Mouse (Mus musculus) layer of hippocampus, postnatal 10 days (tissue): Measurements from ENCODE around the gene Mex3b. TPM values are rescaled to one million over a fixed set of nuclear protein-coding genes. Genes with fewer than 3 reads are reported as not detected.

ENCODE experiments used
- DNase-seq, 2 experiments: peaks; one replicate each; pipeline ENCODE4 v3.0.0; 2021; ENCODE audit warnings: low spot score in 2 of 2
- total RNA-seq, 2 experiments: library from RNA; stranded (reverse); gene quantifications; 2 replicates each; pipeline ENCODE4 v1.2.3; 2021

The Mex3b gene
- total RNA-seq, 2 experiments from 2014 or later = 32.7 to 35.2 TPM

- peak; percentile 99 to 100 for DNase-seq
Observed at GRCm38 (mm10) chr7:82865834-82866485, 1.2 kb upstream of the Mex3b start.

DNA sequence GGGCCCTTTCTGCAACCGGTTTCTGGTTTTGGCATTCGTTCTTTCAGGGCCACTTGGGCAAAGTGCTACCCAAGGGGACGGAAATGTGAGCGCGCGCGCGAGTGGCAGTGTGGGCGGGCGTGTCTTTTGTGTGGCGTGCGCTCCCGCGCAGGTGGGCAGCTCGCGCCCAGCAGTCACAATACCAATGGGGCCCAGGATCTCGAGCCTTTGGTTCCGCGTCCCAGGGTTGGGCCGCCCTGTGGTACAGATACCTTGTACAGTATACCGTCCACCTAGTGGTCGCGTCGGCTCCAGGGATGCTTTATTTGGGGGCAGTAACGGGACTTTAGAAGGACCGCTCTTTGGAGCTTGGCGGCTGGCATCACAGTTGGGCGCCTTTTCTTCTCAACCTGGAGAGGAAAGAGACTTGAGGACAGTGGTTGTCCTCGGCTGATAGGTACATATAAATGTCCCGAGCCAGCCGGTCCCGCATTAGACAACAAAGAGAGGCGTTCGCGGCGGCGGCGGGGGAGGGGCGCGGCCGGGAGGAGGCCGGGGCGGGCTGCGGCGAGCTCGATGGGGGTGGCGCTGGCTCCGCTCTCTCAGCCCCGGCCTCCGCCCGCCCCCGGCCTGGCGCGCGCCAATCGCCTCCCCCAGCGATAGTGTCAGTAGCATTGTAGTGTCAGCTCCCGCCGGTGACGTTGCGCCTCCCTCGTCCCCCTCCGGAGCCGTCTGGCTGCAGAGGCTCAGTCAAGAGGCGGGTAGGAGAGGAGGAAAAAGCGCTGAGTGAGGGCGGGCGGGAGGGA is 455 bp upstream of the Mex3b start:
- peak; percentile 85 to 93 for DNase-seq

GRCm38 (mm10) chr7:82868309-82869230 is 1.4 kb downstream of the Mex3b start:
- DNase-seq = peak in 1 of 2 experiments; percentile 63

- DNase-seq = peak; percentile 57 to 62
Observed at GRCm38 (mm10) chr7:82869231-82870147, 2.4 kb downstream of the Mex3b start.

DNA sequence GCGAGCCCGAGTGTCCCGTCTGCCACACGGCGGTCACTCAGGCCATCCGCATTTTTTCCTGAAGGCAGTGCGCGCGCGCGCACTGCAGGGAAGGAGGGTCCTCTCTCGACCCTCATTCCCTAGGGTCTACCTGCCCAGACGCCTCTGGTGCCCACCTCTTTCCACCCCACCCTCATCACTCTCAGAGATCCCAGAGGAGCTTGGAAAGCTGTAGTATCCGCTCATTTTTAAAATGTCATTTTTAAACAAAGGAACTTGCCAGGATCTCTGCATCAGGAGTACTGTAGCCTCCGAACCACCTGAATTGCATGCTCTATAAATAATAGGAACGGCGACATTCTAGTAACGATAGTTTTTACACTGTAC is 3.0 kb downstream of the Mex3b start:
- DNase-seq = no peak

DNA sequence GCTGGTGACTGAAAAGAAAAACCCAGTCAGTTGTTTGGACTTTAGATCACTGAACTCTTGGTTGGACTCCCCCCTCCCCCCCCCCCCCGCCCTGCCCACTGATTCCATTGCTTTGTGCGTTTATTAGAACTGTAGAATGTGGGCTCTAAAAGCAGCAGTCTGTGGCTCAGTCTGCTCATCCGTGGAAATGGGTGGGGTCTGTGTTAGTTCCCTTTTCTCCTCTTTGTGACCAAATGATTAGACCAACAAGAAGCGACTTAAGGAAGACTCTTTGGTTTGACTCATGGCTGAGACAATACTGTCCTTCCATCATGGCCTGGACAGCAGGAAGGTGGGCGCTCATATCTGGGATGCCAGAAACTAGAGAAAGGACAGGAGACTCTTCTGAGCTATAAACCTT is 9.4 kb downstream of the Mex3b start:
- no peak for DNase-seq

DNA sequence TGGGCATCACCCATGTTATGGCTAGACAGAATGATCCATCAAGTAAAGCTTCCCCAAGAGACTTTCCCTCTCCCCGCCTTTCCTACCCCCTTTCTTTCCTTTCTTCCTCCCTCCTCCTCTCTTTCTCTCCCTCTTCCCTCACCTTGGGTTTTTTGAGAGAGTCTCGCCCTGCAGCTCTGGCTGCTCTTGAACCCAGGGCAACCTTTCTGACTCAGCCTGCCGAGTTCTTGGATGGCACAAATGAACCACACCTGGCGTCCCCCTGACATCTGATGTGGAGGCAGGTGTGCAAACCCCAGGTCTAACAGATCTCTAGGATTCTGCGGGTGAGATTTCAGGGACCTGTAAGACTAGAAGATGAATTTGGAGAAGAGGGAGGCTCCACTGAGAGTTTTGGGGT is 12.9 kb downstream of the Mex3b start:
- no peak for DNase-seq

- DNase-seq = no peak
Observed at GRCm38 (mm10) chr7:82880700-82881099, 13.6 kb downstream of the Mex3b start.

- DNase-seq = no peak
Observed at GRCm38 (mm10) chr7:82890317-82890850, 23.3 kb downstream of the Mex3b start.

GRCm38 (mm10) chr7:82890875-82891515 is 23.9 kb downstream of the Mex3b start:
- no peak for DNase-seq

DNA sequence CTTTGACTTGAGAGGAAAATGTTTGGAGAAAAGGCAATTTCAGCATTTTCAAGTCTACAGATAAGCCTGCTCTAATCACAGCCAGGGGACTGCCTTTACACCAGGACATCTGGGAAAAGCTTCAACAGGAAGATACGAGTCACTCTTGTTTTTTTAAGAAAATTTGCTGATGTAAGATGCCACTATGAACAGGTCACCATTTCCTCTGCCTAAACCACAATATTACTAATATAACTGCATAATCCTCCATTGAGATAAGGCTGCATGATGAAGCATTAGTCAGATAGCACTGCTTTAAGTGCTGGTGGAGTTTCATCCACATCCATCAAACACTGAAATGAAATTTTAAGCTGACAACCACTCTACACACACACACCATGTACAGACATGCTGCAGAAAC is 27.2 kb downstream of the Mex3b start:
- no peak for DNase-seq

DNA sequence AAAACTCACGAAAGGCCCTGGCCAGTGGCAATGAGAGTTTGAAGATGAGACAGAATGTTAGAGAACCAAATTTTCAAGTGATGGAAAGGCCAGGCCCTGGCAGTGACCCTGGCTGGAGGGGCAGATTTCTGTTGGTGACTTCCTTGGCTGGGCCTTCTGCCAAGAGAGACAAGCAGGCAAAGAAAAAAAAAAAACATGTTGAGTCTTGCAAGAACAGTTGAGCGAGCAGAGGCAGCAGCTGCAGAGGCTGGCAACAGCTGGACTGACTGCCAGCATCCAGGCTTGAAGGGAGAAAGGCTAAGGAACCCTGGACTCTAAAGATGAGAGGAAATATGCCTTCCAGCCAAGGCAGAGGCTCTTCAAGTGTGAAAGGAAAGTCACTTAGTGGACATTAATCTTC is 28.5 kb downstream of the Mex3b start:
- no peak for DNase-seq

DNA sequence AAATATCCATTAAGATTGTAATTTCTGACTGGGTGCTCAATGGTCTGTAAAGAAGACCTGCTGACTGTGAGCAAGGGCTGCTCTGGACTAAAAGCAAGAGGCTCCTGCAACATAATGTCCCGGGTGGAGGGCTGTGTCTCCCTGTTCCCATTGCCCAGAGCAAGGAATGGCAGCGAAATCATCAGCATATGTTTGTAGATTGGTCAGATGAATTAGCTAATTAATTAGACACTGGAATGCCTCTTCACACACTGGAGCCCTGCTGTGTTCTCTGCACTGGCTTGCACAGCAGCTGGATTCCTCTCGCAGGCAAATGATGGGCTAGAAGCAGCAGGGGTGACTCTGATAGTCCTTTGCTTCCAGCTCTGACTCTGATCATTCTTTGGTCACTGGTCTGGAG is 29.6 kb downstream of the Mex3b start:
- no peak for DNase-seq

GRCm38 (mm10) chr7:82899459-82900297 is 32.5 kb downstream of the Mex3b start:
- no peak for DNase-seq

- no peak for DNase-seq
Observed at GRCm38 (mm10) chr7:82903006-82903405, 35.9 kb downstream of the Mex3b start.

- no peak for DNase-seq
Observed at GRCm38 (mm10) chr7:82905527-82905926, 38.4 kb downstream of the Mex3b start.

DNA sequence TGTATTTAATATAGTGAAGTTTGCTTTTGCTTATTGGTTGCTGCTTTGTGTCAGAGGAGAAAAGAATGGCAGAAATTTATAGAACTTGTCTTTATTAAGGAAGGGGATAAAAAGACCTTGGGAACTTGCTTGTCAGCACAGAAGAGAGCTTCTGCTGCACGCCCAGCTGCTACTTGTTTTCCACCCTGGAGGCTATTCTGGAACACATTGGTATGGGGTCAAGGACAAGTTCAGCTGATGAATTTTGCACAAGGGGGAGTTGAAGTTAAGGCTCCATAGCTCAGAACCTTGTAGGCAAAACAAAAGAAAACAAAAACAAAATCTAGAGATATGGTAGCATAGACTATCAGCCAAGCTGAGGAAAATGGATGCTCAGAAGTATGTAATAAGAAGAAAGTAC is 39.9 kb downstream of the Mex3b start:
- DNase-seq = no peak

DNA sequence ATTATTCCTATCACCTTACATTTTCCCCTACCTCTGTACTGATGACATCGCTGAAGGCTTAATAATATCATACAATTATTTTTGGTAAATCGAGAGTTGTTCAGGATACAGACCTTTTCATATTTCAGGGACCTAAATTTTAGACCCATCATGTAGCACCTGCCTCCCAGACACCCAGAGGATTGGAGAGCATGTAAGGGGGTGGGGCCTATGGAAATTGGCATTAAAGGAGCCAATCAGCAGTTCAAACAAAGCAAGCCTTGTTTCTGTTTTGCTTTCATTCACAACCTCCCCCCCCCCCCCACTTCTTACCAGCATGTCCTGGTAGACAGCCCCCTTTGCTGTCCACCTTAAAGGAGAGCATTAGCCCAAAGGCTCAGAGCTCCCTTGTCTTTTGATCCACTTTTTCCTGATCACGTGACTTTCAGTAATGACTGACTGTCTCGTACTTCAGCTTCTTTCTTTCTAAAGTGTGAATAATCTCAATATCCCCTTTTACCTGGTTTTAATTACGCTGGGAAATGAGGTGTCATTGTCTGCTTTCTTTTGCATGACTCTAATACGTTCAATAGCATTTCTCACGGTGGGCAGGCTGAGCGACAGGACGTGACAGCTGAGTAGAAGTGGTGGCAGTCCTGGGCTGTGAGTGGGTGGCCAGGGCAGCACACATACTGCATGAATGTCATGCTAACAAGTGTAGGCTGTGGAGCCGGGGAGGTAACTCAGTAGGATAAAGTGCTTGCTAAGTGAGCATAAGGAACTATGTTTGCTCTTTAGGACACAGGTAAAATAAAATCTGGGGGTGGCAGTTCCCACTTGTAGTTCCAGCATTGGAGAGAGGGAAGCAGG is 43.6 kb downstream of the Mex3b start:
- DNase-seq = no peak
